In genomic region chr7:80208738-80209430, GRCm38 (mm10) we compare ENCODE assay signal across 8 mouse cellular contexts. TPM values are rescaled to one million over a fixed set of nuclear protein-coding genes. Genes with fewer than 3 reads are reported as not detected.
A peak's percentile ranks its signal among the peaks of the same experiment; 100 is the strongest.
DNase-seq lines count a peak whose midpoint lies in the region; ATAC-seq and TF ChIP-seq lines count a peak whose summit lies in the region.

No protein-coding gene starts in this region.

- no peaks in the 10 kb centered on the region for H3K27me3 ChIP-seq in heart, embryonic 16.5 days (ENCODE audit: control insufficient read depth, insufficient read depth, low read length)
- no peaks in the 10 kb centered on the region for H3K27me3 ChIP-seq in stomach, embryonic 16.5 days (ENCODE audit: control insufficient read depth, insufficient read depth, low read length)
- no peaks in the 10 kb centered on the region for H3K27me3 ChIP-seq in midbrain, embryonic 15.5 days (replicated peaks)

- peak; percentile 56 for ATAC-seq in heart, embryonic 16.5 days (replicated peaks; ENCODE audit: extremely low read depth, insufficient read depth, low FRiP score)
- peak; percentile 65 for ATAC-seq in stomach, embryonic 16.5 days (ENCODE audit: insufficient read depth, low FRiP score)
- no peak for ATAC-seq in midbrain, embryonic 15.5 days (replicated peaks)

- H3K27ac ChIP-seq in heart, embryonic 16.5 days (ENCODE audit: low read length), result peak overlapping the region; percentile 85
- peak overlapping the region; percentile 94 for H3K27ac ChIP-seq in stomach, embryonic 16.5 days (ENCODE audit: low read length)
- no peak overlapping the region for H3K27ac ChIP-seq in midbrain, embryonic 15.5 days

- WGBS in heart, embryonic 16.5 days, result 16% methylated on average over 10 of the region's 10 CpGs
- 33% methylated on average over 10 of the region's 10 CpGs for WGBS in lung, adult 2 months
- WGBS in stomach, embryonic 16.5 days, result 49% methylated on average over 10 of the region's 10 CpGs
- WGBS in midbrain, embryonic 15.5 days, result 72% methylated on average over 10 of the region's 10 CpGs

- TF ChIP-seq CTCF in lung, adult 2 months (IDR thresholded peaks at IDR 0.05; ENCODE audit: insufficient read depth, low read length), result no peak

- peak; percentile 28 for DNase-seq in CD4-positive helper T cell, adult 2 months (ENCODE audit: low read depth, low spot score)
- DNase-seq in MEL-GATA-1-ER (ENCODE audit: extremely low read depth, low read depth), result peak; percentile 100
- peak; percentile 82 for DNase-seq in lung, adult 2 months
- no peak for DNase-seq in cerebellum, adult 9-11 months
- no peak for DNase-seq in right cerebral cortex, postnatal 36 days (ENCODE audit: low spot score in 2 of 2)

- no peak for TF ChIP-seq POLR2A in lung, adult 2 months (IDR thresholded peaks at IDR 0.05; ENCODE audit: borderline replicate concordance, extremely low read depth, low read depth, low read length)

- peak overlapping the region; percentile 40 for H3K4me2 ChIP-seq in heart, embryonic 16.5 days (ENCODE audit: low read depth, low read length)
- H3K4me2 ChIP-seq in stomach, embryonic 16.5 days (ENCODE audit: low read depth, low read length), result peak overlapping the region; percentile 36
- no peak overlapping the region for H3K4me2 ChIP-seq in midbrain, embryonic 15.5 days

- H3K4me3 ChIP-seq in heart, embryonic 16.5 days (ENCODE audit: low read length), result peak overlapping the region; percentile 13; the same call in 1 of the 2 replicates
- no peak overlapping the region for H3K4me3 ChIP-seq in lung, adult 2 months (replicated peaks; ENCODE audit: extremely low read depth, low read depth, low read length)
- H3K4me3 ChIP-seq in stomach, embryonic 16.5 days (replicated peaks; ENCODE audit: low read length), result no peak overlapping the region; the same call in 1 of the 2 replicates
- H3K4me3 ChIP-seq in midbrain, embryonic 15.5 days, result no peak overlapping the region

- H3K9me3 ChIP-seq in heart, embryonic 16.5 days (replicated peaks; ENCODE audit: control insufficient read depth, low read length), result no peaks in the 10 kb centered on the region
- no peaks in the 10 kb centered on the region for H3K9me3 ChIP-seq in stomach, embryonic 16.5 days (replicated peaks; ENCODE audit: control insufficient read depth, low read length)
- no peaks in the 10 kb centered on the region for H3K9me3 ChIP-seq in midbrain, embryonic 15.5 days

- H3K36me3 ChIP-seq in heart, embryonic 16.5 days (ENCODE audit: control insufficient read depth, insufficient read depth), result no peaks in the 10 kb centered on the region
- H3K36me3 ChIP-seq in stomach, embryonic 16.5 days (ENCODE audit: control insufficient read depth, insufficient read depth, low read length), result peaks cover 5% of the 10 kb centered on the region; the same call in 1 of the 2 replicates
- 0 out of 2 replicates have a peak, but pooled peaks cover 4% of the 10 kb centered on the region for H3K36me3 ChIP-seq in midbrain, embryonic 15.5 days (replicated peaks)

- H3K4me1 ChIP-seq in heart, embryonic 16.5 days (ENCODE audit: control insufficient read depth, insufficient read depth, low read length), result peaks cover 56% of the 10 kb centered on the region
- H3K4me1 ChIP-seq in lung, adult 2 months (ENCODE audit: control insufficient read depth, insufficient read depth, low read length), result peaks cover 9% of the 10 kb centered on the region
- H3K4me1 ChIP-seq in stomach, embryonic 16.5 days (ENCODE audit: control insufficient read depth, insufficient read depth, low read length), result peaks cover 61% of the 10 kb centered on the region
- peaks cover 38% of the 10 kb centered on the region for H3K4me1 ChIP-seq in midbrain, embryonic 15.5 days

- peak overlapping the region; percentile 53 for H3K9ac ChIP-seq in heart, embryonic 16.5 days (ENCODE audit: low read length)
- H3K9ac ChIP-seq in stomach, embryonic 16.5 days (ENCODE audit: low read length), result peak overlapping the region; percentile 62
- H3K9ac ChIP-seq in midbrain, embryonic 15.5 days, result no peak overlapping the region

RNA-seq across cellular contexts. Expression of gene Sema4b, which starts 22.2 kb away (rescaled TPM):
- 12.1 and 14.4 TPM in 2 replicates for polyA plus RNA-seq in heart, embryonic 16.5 days (2015; fragmentation: Nextera tagmentation; extraction: Ambion mirVana)
- 14.7 and 19.0 TPM in 2 replicates for polyA plus RNA-seq in lung, adult 2 months (2012; rRNA removed)
- polyA plus RNA-seq in stomach, embryonic 16.5 days (2015; fragmentation: Nextera tagmentation; extraction: Ambion mirVana), result 19.7 and 23.7 TPM in 2 replicates
- 26.9 and 27.0 TPM in 2 replicates for polyA plus RNA-seq in midbrain, embryonic 15.5 days (2015; fragmentation: Nextera tagmentation; extraction: Ambion mirVana)

RNA-seq across cellular contexts. Expression of gene Cib1, which starts 23.7 kb away (rescaled TPM):
- 65.6 and 65.9 TPM in 2 replicates for polyA plus RNA-seq in heart, embryonic 16.5 days (2015; fragmentation: Nextera tagmentation; extraction: Ambion mirVana)
- polyA plus RNA-seq in lung, adult 2 months (2012; rRNA removed), result 93.8 and 94.6 TPM in 2 replicates
- polyA plus RNA-seq in stomach, embryonic 16.5 days (2015; fragmentation: Nextera tagmentation; extraction: Ambion mirVana), result 141 and 167 TPM in 2 replicates
- 28.5 and 29.7 TPM in 2 replicates for polyA plus RNA-seq in midbrain, embryonic 15.5 days (2015; fragmentation: Nextera tagmentation; extraction: Ambion mirVana)

RNA-seq across cellular contexts. Expression of gene Gdpgp1, which starts 23.8 kb away (rescaled TPM):
- polyA plus RNA-seq in heart, embryonic 16.5 days (2015; fragmentation: Nextera tagmentation; extraction: Ambion mirVana), result 3.2 and 4.2 TPM in 2 replicates
- polyA plus RNA-seq in lung, adult 2 months (2012; rRNA removed), result 2.4 and 3.2 TPM in 2 replicates
- polyA plus RNA-seq in stomach, embryonic 16.5 days (2015; fragmentation: Nextera tagmentation; extraction: Ambion mirVana), result 4.0 and 4.7 TPM in 2 replicates
- 4.5 and 5.3 TPM in 2 replicates for polyA plus RNA-seq in midbrain, embryonic 15.5 days (2015; fragmentation: Nextera tagmentation; extraction: Ambion mirVana)

RNA-seq across cellular contexts. Expression of gene Ttll13, which starts 37.3 kb away (rescaled TPM):
- 0.60 and 1.2 TPM in 2 replicates for polyA plus RNA-seq in heart, embryonic 16.5 days (2015; fragmentation: Nextera tagmentation; extraction: Ambion mirVana)
- 1.2 and 1.3 TPM in 2 replicates for polyA plus RNA-seq in lung, adult 2 months (2012; rRNA removed)
- polyA plus RNA-seq in stomach, embryonic 16.5 days (2015; fragmentation: Nextera tagmentation; extraction: Ambion mirVana), result 0.56 and 1.1 TPM in 2 replicates
- 2.1 and 2.9 TPM in 2 replicates for polyA plus RNA-seq in midbrain, embryonic 15.5 days (2015; fragmentation: Nextera tagmentation; extraction: Ambion mirVana)

RNA-seq across cellular contexts. Expression of gene Ngrn, which starts 52.1 kb away (rescaled TPM):
- polyA plus RNA-seq in heart, embryonic 16.5 days (2015; fragmentation: Nextera tagmentation; extraction: Ambion mirVana), result 39.8 and 45.0 TPM in 2 replicates
- polyA plus RNA-seq in lung, adult 2 months (2012; rRNA removed), result 21.0 and 26.2 TPM in 2 replicates
- polyA plus RNA-seq in stomach, embryonic 16.5 days (2015; fragmentation: Nextera tagmentation; extraction: Ambion mirVana), result 52.2 and 53.3 TPM in 2 replicates
- 72.9 and 74.5 TPM in 2 replicates for polyA plus RNA-seq in midbrain, embryonic 15.5 days (2015; fragmentation: Nextera tagmentation; extraction: Ambion mirVana)

Comparison
In these comparisons a context has a peak if more than half of its experiments do, and no peak if none do; other contexts are left out.
1. DNase-seq: peak in CD4-positive helper T cell, adult 2 months (single experiment), MEL-GATA-1-ER (single experiment) and lung, adult 2 months (single experiment); none in cerebellum, adult 9-11 months (single experiment) and right cerebral cortex, postnatal 36 days (0 of 2).